Mouse (Mus musculus) cerebellum, adult 2 months (tissue): Measurements from ENCODE around the gene Cd40lg.

Source experiments
- CTCF ChIP-seq: fragments of 200-500 bp; IDR thresholded peaks from 2 replicates; pipeline ENCODE4 v1.5.1; 2011; ENCODE audit warnings: low read depth, mild to moderate bottlenecking, control low read depth, low read length, moderate library complexity, borderline replicate concordance; ENCODE audit not compliant: insufficient read depth
- POLR2A ChIP-seq: fragments of 200-500 bp; IDR thresholded peaks from 2 replicates; pipeline ENCODE4 v1.6.1; 2011; ENCODE audit warnings: low read length, control low read depth, borderline replicate concordance; ENCODE audit not compliant: insufficient read depth

GRCm38 (mm10) chrX:57253329-57254055, 41.5 kb downstream of the Cd40lg start:
- TF ChIP-seq CTCF, result no peak
- TF ChIP-seq POLR2A, result no peak
